Mouse (Mus musculus) ES-E14 (cell line): ENCODE data around the gene Pmf1. TPM values are rescaled to one million over a fixed set of nuclear protein-coding genes. Genes with fewer than 3 reads are reported as not detected.

Experiments
- DNase-seq: peaks from one replicate; pipeline ENCODE4 v3.0.0-alpha.2; 2013; ENCODE audit warnings: low read depth, low spot score
- H3K27ac ChIP-seq: 2 replicates; pipeline ENCODE4 v1.5.1; 2012; ENCODE audit warnings: low read depth, mild to moderate bottlenecking, low read length, moderate library complexity, mixed read lengths; ENCODE audit not compliant: poor library complexity, insufficient read depth, severe bottlenecking
- H3K36me3 ChIP-seq: 2 replicates; pipeline ENCODE4 v1.6.1; 2012; ENCODE audit warnings: mild to moderate bottlenecking, low read length, moderate library complexity, mixed read lengths; ENCODE audit not compliant: control insufficient read depth, poor library complexity, insufficient read depth, severe bottlenecking
- H3K4me1 ChIP-seq, 2 experiments: fragments of 150-350 bp in 1 of 2; sonication (generic) in 1 of 2; 2 replicates each; pipeline ENCODE4 v1.6.1; 2012; ENCODE audit warnings: low read length in 2 of 2, mild to moderate bottlenecking in 1 of 2, mixed read lengths in 1 of 2; ENCODE audit not compliant: control insufficient read depth in 2 of 2, insufficient read depth in 2 of 2, poor library complexity in 1 of 2
- H3K4me3 ChIP-seq, 2 experiments: fragments of 150-350 bp in 1 of 2; sonication (generic) in 1 of 2; 2 replicates each; pipeline ENCODE4 v1.5.1; 2012; ENCODE audit warnings: low read length in 2 of 2, low read depth in 1 of 2, mild to moderate bottlenecking in 1 of 2, mixed read lengths in 1 of 2; ENCODE audit not compliant: insufficient read depth in 1 of 2, poor library complexity in 1 of 2, severe bottlenecking in 1 of 2
- H3K9ac ChIP-seq: 2 replicates; pipeline ENCODE4 v1.6.1; 2012; ENCODE audit warnings: low read depth, mild to moderate bottlenecking, low read length, mixed read lengths; ENCODE audit not compliant: poor library complexity, insufficient read depth, severe bottlenecking
- H3K9me3 ChIP-seq: fragments of 150-350 bp; sonication (generic); 2 replicates; pipeline ENCODE4 v1.6.1; 2012; ENCODE audit warnings: low read depth, mild to moderate bottlenecking, low read length; ENCODE audit not compliant: control insufficient read depth, insufficient read depth
- CHD2 ChIP-seq: IDR thresholded peaks from 2 replicates; pipeline ENCODE4 v1.6.1; 2014; ENCODE audit warnings: mild to moderate bottlenecking, low read depth, low read length, inconsistent platforms
- HCFC1 ChIP-seq: IDR thresholded peaks from 2 replicates; pipeline ENCODE4 v1.6.1; 2012; ENCODE audit warnings: low read length, inconsistent platforms, borderline replicate concordance; ENCODE audit not compliant: insufficient read depth
- MAFK ChIP-seq: IDR thresholded peaks from 2 replicates; pipeline ENCODE4 v1.6.1; 2014; ENCODE audit warnings: mild to moderate bottlenecking, low read depth, low read length, inconsistent platforms; ENCODE audit not compliant: insufficient read depth
- ZC3H11A ChIP-seq: IDR thresholded peaks from 2 replicates; pipeline ENCODE4 v1.6.1; 2012; ENCODE audit warnings: low read depth, mild to moderate bottlenecking, inconsistent platforms, low read length, borderline replicate concordance
- ZNF384 ChIP-seq: IDR thresholded peaks from 2 replicates; pipeline ENCODE4 v1.6.1; 2012; ENCODE audit warnings: low read depth, low read length, inconsistent platforms
- in situ Hi-C, 2 experiments: fragments of 600-800 bp; cut with MboI; formaldehyde crosslinking; loops; one replicate each; pipeline ENCODE4 v1.15.1; 2025; ENCODE audit warnings: low sequenced_read_pairs in 2 of 2, inconsistent platforms in 1 of 2; ENCODE audit not compliant: unreplicated experiment in 2 of 2
- total RNA-seq: library from RNA; depleted of rRNA; stranded (reverse); fragments of 300-350 nt; gene quantifications from 2 replicates; pipeline ENCODE4 v1.2.3, GENCODE M21; 2012

Pmf1 gene
- total RNA-seq, 1 experiment, result 97.0 TPM

- TF ChIP-seq MAFK, result no peak
- no peak for TF ChIP-seq HCFC1
- no peak for TF ChIP-seq ZNF384
- TF ChIP-seq ZC3H11A, result no peak
- Histone ChIP-seq H3K4me3 (no peak overlapping the region), H3K27ac (no peak overlapping the region), H3K36me3 (peaks cover 38% of the 10 kb centered on the region), H3K9ac (no peak overlapping the region), H3K4me1 (peaks cover 0 to 17% of the 10 kb centered on the region in 2 experiments; a peak in 2 of 4 replicates), H3K9me3 (no peaks in the 10 kb centered on the region)
- in situ Hi-C loops, result no loop called here
- no peak for DNase-seq
These were observed 46.4 kb downstream of the Pmf1 start for GRCm38 (mm10) chr3:88363700-88364099.

- Histone ChIP-seq H3K9me3 (no peaks in the 10 kb centered on the region), H3K4me3 (no peak overlapping the region), H3K4me1 (peaks cover 0 to 17% of the 10 kb centered on the region in 2 experiments; a peak in 2 of 4 replicates), H3K27ac (no peak overlapping the region), H3K36me3 (peaks cover 55% of the 10 kb centered on the region), H3K9ac (no peak overlapping the region)
- no peak for TF ChIP-seq HCFC1
- TF ChIP-seq ZNF384, result no peak
- TF ChIP-seq MAFK, result no peak
- no peak for TF ChIP-seq ZC3H11A
- TF ChIP-seq CHD2, result no peak
- in situ Hi-C loops, result no loop called here
- no peak for DNase-seq
These were observed 48.4 kb downstream of the Pmf1 start for GRCm38 (mm10) chr3:88361612-88362313.

DNA sequence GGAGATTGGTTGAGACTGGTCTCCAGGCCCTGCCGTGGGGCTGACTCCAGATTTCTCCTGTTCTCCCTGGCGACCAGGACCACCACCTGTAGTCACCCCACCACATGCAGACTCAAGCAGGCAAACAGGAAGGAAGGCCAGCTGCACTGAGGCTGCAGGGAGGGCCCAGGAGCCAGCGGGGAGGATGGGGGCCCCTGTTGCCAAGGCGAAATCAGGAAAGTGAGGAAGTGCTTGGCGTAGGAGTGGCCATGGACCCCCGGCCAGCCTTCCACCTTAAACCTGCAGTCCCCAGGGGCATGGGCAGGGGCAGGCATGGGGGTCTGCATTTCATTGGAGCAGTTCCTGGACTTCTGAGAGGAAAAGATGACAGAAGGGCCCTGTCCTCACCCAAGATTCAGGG, 49.0 kb downstream of the Pmf1 start:
- in situ Hi-C loops, result no loop called here
- peaks cover 0 to 17% of the 10 kb centered on the region in 2 experiments; a peak in 2 of 4 replicates for H3K4me1 ChIP-seq
- TF ChIP-seq MAFK (no peak), CHD2 (no peak), ZNF384 (no peak)
- no peak overlapping the region for H3K27ac ChIP-seq
- H3K36me3 ChIP-seq, result peaks cover 61% of the 10 kb centered on the region
- no peak for DNase-seq
- H3K9ac ChIP-seq, result no peak overlapping the region
- no peak overlapping the region for H3K4me3 ChIP-seq
- H3K9me3 ChIP-seq, result no peaks in the 10 kb centered on the region

GRCm38 (mm10) chr3:88359989-88360388, 50.1 kb downstream of the Pmf1 start:
- Histone ChIP-seq H3K4me3 (no peak overlapping the region), H3K9ac (no peak overlapping the region), H3K27ac (no peak overlapping the region), H3K9me3 (no peaks in the 10 kb centered on the region), H3K36me3 (peaks cover 72% of the 10 kb centered on the region), H3K4me1 (peaks cover 0 to 12% of the 10 kb centered on the region in 2 experiments; a peak in 2 of 4 replicates)
- DNase-seq, result no peak
- TF ChIP-seq ZNF384 (no peak), HCFC1 (no peak), CHD2 (no peak), MAFK (no peak), ZC3H11A (no peak)
- in situ Hi-C loops, result no loop called here

DNA sequence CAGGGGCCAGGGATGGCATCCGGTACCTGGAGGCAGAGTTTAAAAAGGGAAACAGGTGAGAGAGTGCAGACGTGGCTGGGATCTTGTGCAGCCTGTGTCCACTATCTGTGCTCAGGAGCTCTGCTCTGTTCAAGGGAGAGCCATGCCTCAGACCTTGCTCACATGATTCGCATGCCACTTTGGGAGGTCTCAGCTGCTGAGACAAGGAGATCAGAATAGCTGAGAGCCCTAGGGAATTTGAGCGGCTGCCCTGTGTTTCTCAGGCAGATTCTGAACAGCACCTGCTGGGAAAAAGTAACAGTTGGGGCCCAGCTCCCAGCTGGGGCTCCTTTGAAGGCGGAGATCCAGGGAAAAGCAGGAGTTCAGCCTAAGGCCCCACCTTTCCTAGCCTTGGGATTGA, 50.5 kb downstream of the Pmf1 start:
- DNase-seq, result no peak
- H3K36me3 ChIP-seq, result peaks cover 76% of the 10 kb centered on the region
- H3K4me3 ChIP-seq, result no peak overlapping the region
- no peak for TF ChIP-seq CHD2
- TF ChIP-seq ZNF384, result no peak
- TF ChIP-seq HCFC1, result no peak
- TF ChIP-seq MAFK, result no peak
- no peak for TF ChIP-seq ZC3H11A
- H3K4me1 ChIP-seq, result peaks cover 0 to 8% of the 10 kb centered on the region in 2 experiments; a peak in 1 of 4 replicates
- in situ Hi-C loops, result no loop called here
- no peak overlapping the region for H3K27ac ChIP-seq
- no peak overlapping the region for H3K9ac ChIP-seq
- H3K9me3 ChIP-seq, result no peaks in the 10 kb centered on the region
